Mouse (Mus musculus): ENCODE results near the gene 3830417A13Rik. TPM values are rescaled to one million over a fixed set of nuclear protein-coding genes. Genes with fewer than 3 reads are reported as not detected.

3830417A13Rik gene
- polyA plus RNA-seq (2012; rRNA removed): not detected in 2 replicates

DNA sequence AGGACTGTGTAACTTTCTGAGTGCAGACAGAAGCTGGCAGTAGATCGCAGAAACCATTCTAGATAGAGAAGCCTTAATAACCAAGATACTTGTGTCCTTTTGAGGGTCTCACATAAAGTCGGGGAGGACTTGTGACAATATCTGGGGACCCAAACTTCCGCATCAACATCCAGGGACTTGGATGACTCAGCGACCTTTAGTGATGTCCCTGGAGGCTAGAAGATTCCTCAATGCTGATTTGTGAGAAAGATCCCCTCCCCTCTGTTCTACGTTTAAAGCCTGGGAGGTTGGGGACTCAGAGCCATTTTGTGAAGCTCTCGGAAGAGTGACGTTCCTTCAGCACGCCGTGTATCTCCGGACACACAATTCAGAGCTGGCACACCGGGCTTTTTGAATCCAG is at the start of gene 3830417A13Rik:
3830417A13Rik (plus strand) TSS at position 301 of the 400 bp plus-strand sequence.
- Histone ChIP-seq H3K4me1 (ENCODE audit: control insufficient read depth, insufficient read depth, low read length) (no peaks in the 10 kb centered on the region), H3K4me3 (replicated peaks; ENCODE audit: insufficient read depth, low read depth, low read length) (no peak within 1 kb of the TSS), H3K27me3 (ENCODE audit: control insufficient read depth, insufficient read depth, low read length) (no peaks in the 10 kb centered on the region), H3K27ac (ENCODE audit: insufficient read depth, low read length) (no peak within 1 kb of the TSS)
- no peak for DNase-seq
- WGBS: 86% methylated on average over 11 of the region's 11 CpGs
- no peak for TF ChIP-seq POLR2A (IDR thresholded peaks at IDR 0.05; ENCODE audit: borderline replicate concordance, insufficient read depth, low read length)

DNA sequence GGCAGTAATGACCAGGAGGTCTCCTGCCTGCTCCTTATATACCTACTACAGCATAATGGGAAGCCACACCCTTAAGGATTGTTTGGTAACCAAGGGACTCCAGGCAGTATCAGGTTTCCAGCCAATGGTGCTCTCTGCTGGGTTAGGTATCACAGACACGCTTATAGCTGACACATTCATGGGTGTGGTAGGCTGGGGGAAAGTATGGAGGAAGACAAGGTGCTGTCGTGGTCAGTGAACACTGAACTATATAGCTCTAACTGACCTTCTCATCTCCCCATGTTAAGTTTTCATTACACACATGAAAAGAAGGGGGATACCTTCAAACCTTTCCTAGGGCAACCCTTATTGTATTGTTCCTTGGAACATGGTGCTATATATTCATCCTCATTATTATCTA is 21.2 kb upstream of the 3830417A13Rik start, which contains the start of gene Gm6760:
Gm6760 (minus strand) TSS at position 101 of the 400 bp plus-strand sequence.
- Histone ChIP-seq H3K27me3 (ENCODE audit: control insufficient read depth, insufficient read depth, low read length) (no peaks in the 10 kb centered on the region), H3K27ac (ENCODE audit: insufficient read depth, low read length) (no peak within 1 kb of the TSS), H3K4me1 (ENCODE audit: control insufficient read depth, insufficient read depth, low read length) (no peaks in the 10 kb centered on the region), H3K4me3 (replicated peaks; ENCODE audit: insufficient read depth, low read depth, low read length) (no peak within 1 kb of the TSS)
- TF ChIP-seq CTCF (IDR thresholded peaks at IDR 0.05; ENCODE audit: borderline replicate concordance, insufficient read depth, low read depth, low read length): no peak
- no peak for TF ChIP-seq POLR2A (IDR thresholded peaks at IDR 0.05; ENCODE audit: borderline replicate concordance, insufficient read depth, low read length)
- WGBS: 79% methylated on average over 2 of the region's 2 CpGs
- DNase-seq: no peak

GRCm38 (mm10) chrX:64181246-64181645 is 7.9 kb downstream of the 3830417A13Rik start:
- Histone ChIP-seq H3K27me3 (ENCODE audit: control insufficient read depth, insufficient read depth, low read length) (no peaks in the 10 kb centered on the region), H3K4me3 (replicated peaks; ENCODE audit: insufficient read depth, low read depth, low read length) (no peak overlapping the region), H3K27ac (ENCODE audit: insufficient read depth, low read length) (no peak overlapping the region), H3K4me1 (ENCODE audit: control insufficient read depth, insufficient read depth, low read length) (no peaks in the 10 kb centered on the region)
- TF ChIP-seq CTCF (IDR thresholded peaks at IDR 0.05; ENCODE audit: borderline replicate concordance, insufficient read depth, low read depth, low read length): no peak
- no peak for DNase-seq

Other genes starting within 250 kb of the 3830417A13Rik start
- not detected in 2 replicates for gene Gm6760, start 21.4 kb upstream of the 3830417A13Rik start, polyA plus RNA-seq (2012; rRNA removed)
- gene Slitrk4, start 103.4 kb downstream of the 3830417A13Rik start, polyA plus RNA-seq (2012; rRNA removed): 10.5 and 11.8 TPM in 2 replicates

Data from cerebellum, adult 2 months (tissue).